Mouse (Mus musculus): ENCODE measurements around the gene Eps8. TPM values are rescaled to one million over a fixed set of nuclear protein-coding genes. Genes with fewer than 3 reads are reported as not detected.

The Eps8 gene
- polyA plus RNA-seq, 1 experiment from 2014 or later, result 27.5 TPM

GRCm38 (mm10) chr6:137498781-137499180 lies 155.9 kb downstream of the Eps8 start:
- ATAC-seq (ENCODE audit: low FRiP score, low read depth), result no peak
- H3K36me3 ChIP-seq, result no peaks in the 10 kb centered on the region
- no peaks in the 10 kb centered on the region for H3K9me3 ChIP-seq
- H3K4me3 ChIP-seq, result no peak overlapping the region
- no peaks in the 10 kb centered on the region for H3K4me1 ChIP-seq (replicated peaks)
- no peak overlapping the region for H3K27ac ChIP-seq (replicated peaks)
- H3K9ac ChIP-seq, result no peak overlapping the region
- H3K27me3 ChIP-seq, result no peaks in the 10 kb centered on the region
- H3K4me2 ChIP-seq, result no peak overlapping the region
- WGBS, result 78% methylated on average over 6 of the region's 6 CpGs

DNA sequence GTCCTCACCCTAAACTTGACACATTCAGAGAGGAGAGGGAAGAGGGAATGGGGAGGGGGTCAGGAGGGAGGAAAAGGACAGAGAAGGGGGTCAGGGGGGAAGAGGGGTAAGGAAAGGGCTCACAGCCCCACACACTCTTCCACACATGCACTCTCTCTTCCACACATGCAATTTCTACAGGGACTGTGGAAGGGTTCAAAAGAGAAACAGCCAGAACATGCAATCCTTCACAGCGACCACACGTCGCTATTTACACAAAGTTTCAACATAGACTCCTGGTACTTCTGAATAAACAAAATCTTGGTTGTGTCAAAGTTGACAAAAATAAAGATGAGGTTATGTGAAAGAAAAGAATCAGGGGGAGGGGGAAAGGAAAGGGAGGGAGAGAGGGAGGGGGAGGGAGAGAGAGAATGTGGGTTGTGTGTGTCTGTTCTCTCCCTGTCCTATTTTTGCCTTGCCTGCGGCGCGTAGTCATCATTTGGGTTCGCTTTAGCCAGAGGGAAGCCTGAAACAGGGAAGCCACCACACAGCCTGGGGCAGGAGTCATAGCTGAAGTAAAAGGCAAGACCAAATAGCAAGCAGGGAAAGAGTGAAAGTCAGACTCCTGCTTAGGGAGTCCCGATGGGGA lies 157.4 kb downstream of the Eps8 start:
- no peaks in the 10 kb centered on the region for H3K4me1 ChIP-seq (replicated peaks)
- no peaks in the 10 kb centered on the region for H3K36me3 ChIP-seq
- no peak overlapping the region for H3K4me3 ChIP-seq
- no peak for ATAC-seq (ENCODE audit: low FRiP score, low read depth)
- no peaks in the 10 kb centered on the region for H3K27me3 ChIP-seq
- WGBS, result 92% methylated on average over 8 of the region's 8 CpGs
- H3K27ac ChIP-seq (replicated peaks), result no peak overlapping the region
- no peak overlapping the region for H3K4me2 ChIP-seq
- H3K9ac ChIP-seq, result no peak overlapping the region
- H3K9me3 ChIP-seq, result no peaks in the 10 kb centered on the region

DNA sequence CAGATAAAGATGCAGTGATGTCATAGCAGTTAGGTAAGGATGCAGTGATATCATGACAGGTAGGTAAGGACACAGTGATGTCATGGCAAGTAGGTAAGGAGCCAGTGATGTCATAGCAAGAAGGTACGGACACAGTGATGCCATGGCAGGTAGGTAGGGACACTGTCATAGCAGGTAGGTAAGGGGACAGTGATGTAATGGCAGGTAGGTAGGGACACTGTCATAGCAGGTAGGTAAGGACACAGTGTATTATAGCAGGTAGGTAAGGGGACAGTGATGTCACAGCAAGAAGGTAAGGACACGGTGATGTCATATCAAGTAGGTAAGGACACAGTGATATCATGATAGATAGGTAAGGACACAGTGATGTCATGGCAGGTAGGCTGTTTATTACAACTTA lies 158.1 kb downstream of the Eps8 start:
- Histone ChIP-seq H3K27ac (replicated peaks) (no peak overlapping the region), H3K4me1 (replicated peaks) (no peaks in the 10 kb centered on the region), H3K4me2 (no peak overlapping the region), H3K36me3 (no peaks in the 10 kb centered on the region), H3K9ac (no peak overlapping the region), H3K9me3 (no peaks in the 10 kb centered on the region), H3K4me3 (no peak overlapping the region), H3K27me3 (no peaks in the 10 kb centered on the region)
- WGBS, result 99% methylated on average over 2 of the region's 2 CpGs
- no peak for ATAC-seq (ENCODE audit: low FRiP score, low read depth)

- Histone ChIP-seq H3K4me2 (no peak overlapping the region), H3K9ac (no peak overlapping the region), H3K36me3 (no peaks in the 10 kb centered on the region), H3K9me3 (no peaks in the 10 kb centered on the region), H3K4me1 (replicated peaks) (no peaks in the 10 kb centered on the region), H3K27me3 (no peaks in the 10 kb centered on the region), H3K4me3 (no peak overlapping the region), H3K27ac (replicated peaks) (no peak overlapping the region)
- no peak for ATAC-seq (ENCODE audit: low FRiP score, low read depth)
- 74% methylated on average over 6 of the region's 6 CpGs for WGBS
Observed at GRCm38 (mm10) chr6:137495233-137495632, 159.4 kb downstream of the Eps8 start.

DNA sequence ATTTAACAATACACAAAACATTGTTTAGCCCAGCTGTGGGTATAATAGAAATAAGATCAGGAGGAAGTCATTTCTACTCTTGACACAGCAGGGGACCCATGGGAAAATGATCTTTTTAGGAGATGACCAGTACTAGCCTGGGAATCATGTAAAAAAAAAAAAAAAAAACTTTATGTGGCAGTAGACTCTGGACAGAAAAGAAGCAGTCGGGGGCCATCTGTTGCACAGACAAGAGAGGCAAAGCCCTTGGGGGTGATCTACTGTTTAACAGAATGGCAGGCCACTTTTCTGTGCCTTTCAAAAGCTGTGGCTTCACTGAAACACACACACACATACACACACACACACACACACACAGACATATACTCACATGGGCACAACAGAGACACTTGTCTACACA lies 159.9 kb downstream of the Eps8 start:
- no peak overlapping the region for H3K9ac ChIP-seq
- no peaks in the 10 kb centered on the region for H3K9me3 ChIP-seq
- H3K4me1 ChIP-seq (replicated peaks), result no peaks in the 10 kb centered on the region
- ATAC-seq (ENCODE audit: low FRiP score, low read depth), result no peak
- H3K36me3 ChIP-seq, result no peaks in the 10 kb centered on the region
- no peak overlapping the region for H3K4me3 ChIP-seq
- H3K27me3 ChIP-seq, result no peaks in the 10 kb centered on the region
- WGBS, result 70% methylated on average over 1 of the region's 1 CpGs
- no peak overlapping the region for H3K4me2 ChIP-seq
- no peak overlapping the region for H3K27ac ChIP-seq (replicated peaks)

GRCm38 (mm10) chr6:137494136-137494475 lies 160.6 kb downstream of the Eps8 start:
- no peak for ATAC-seq (ENCODE audit: low FRiP score, low read depth)
- Histone ChIP-seq H3K27me3 (no peaks in the 10 kb centered on the region), H3K4me2 (no peak overlapping the region), H3K4me3 (no peak overlapping the region), H3K27ac (replicated peaks) (no peak overlapping the region), H3K9ac (no peak overlapping the region), H3K36me3 (no peaks in the 10 kb centered on the region; the same call in 1 of the 2 replicates), H3K9me3 (no peaks in the 10 kb centered on the region), H3K4me1 (replicated peaks) (no peaks in the 10 kb centered on the region)

DNA sequence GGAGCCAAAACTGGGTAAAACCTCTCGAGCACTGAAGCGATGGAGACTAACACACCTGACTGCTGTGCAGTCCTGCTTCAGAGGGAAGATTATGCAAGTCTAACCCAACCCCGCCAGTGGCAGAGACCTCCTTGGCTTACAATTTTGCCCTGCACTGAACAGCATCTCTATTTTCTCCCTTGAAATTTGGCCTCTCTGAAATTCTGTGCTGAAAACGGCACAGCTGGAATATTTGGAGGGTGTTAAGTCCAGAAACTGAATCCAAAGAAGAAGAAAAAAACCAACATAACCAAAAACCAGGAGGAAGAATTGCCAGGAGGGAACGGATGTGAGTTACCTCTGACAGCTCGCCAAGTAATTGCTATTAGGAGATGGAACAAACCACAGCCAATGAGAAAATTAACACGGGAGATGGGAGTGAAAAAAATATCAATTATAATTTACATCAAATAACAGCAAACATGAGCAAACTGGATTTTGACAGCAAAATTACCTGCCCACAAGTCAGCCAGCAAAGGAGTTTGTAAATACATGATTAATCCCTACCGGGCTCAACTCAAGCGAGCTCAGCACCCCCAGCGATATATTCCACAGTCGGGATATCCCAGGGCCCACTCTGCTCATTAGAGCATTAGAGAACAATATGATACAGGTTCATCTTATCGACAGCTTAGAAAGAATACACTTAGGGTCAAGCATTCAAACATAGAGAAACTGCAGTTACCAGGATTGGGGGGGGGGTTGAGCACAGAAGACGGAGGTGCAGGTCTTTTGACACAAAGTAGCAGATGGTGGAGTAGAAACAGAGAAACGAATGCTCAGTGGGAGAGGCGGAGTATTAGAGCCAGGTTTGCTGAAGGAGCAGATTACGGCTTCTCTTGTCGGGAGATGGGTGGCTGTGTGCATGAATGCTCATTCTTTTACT lies 161.2 kb downstream of the Eps8 start:
- H3K27ac ChIP-seq (replicated peaks), result no peak overlapping the region
- no peak overlapping the region for H3K9ac ChIP-seq
- 80% methylated on average over 17 of the region's 17 CpGs for WGBS
- H3K4me3 ChIP-seq, result no peak overlapping the region
- no peaks in the 10 kb centered on the region for H3K9me3 ChIP-seq
- H3K27me3 ChIP-seq, result no peaks in the 10 kb centered on the region
- H3K4me2 ChIP-seq, result no peak overlapping the region
- no peaks in the 10 kb centered on the region; the same call in 1 of the 2 replicates for H3K36me3 ChIP-seq
- H3K4me1 ChIP-seq (replicated peaks), result no peaks in the 10 kb centered on the region
- ATAC-seq (ENCODE audit: low FRiP score, low read depth), result no peak

- Histone ChIP-seq H3K27me3 (no peaks in the 10 kb centered on the region), H3K9ac (no peak overlapping the region), H3K9me3 (no peaks in the 10 kb centered on the region), H3K27ac (replicated peaks) (no peak overlapping the region), H3K4me1 (replicated peaks) (no peaks in the 10 kb centered on the region), H3K36me3 (no peaks in the 10 kb centered on the region; the same call in 1 of the 2 replicates), H3K4me2 (no peak overlapping the region), H3K4me3 (no peak overlapping the region)
- WGBS, result 98% methylated on average over 4 of the region's 4 CpGs
- no peak for ATAC-seq (ENCODE audit: low FRiP score, low read depth)
Observed at GRCm38 (mm10) chr6:137492582-137492981, 162.1 kb downstream of the Eps8 start.

- no peak overlapping the region for H3K4me2 ChIP-seq
- no peak for ATAC-seq (ENCODE audit: low FRiP score, low read depth)
Observed at GRCm38 (mm10) chr6:137491659-137492058, 163.0 kb downstream of the Eps8 start.

GRCm38 (mm10) chr6:137490115-137490514 lies 164.6 kb downstream of the Eps8 start:
- no peaks in the 10 kb centered on the region for H3K9me3 ChIP-seq

More at GRCm38 (mm10) chr6:137491659-137492058, 163.0 kb downstream of the Eps8 start:
- no peak overlapping the region for H3K27ac ChIP-seq (replicated peaks)
- H3K9ac ChIP-seq, result no peak overlapping the region
- no peaks in the 10 kb centered on the region for H3K9me3 ChIP-seq
- H3K4me3 ChIP-seq, result no peak overlapping the region
- 84% methylated on average over 2 of the region's 2 CpGs for WGBS
- no peaks in the 10 kb centered on the region for H3K4me1 ChIP-seq (replicated peaks)
- no peaks in the 10 kb centered on the region for H3K27me3 ChIP-seq
- no peaks in the 10 kb centered on the region; the same call in 1 of the 2 replicates for H3K36me3 ChIP-seq

DNA sequence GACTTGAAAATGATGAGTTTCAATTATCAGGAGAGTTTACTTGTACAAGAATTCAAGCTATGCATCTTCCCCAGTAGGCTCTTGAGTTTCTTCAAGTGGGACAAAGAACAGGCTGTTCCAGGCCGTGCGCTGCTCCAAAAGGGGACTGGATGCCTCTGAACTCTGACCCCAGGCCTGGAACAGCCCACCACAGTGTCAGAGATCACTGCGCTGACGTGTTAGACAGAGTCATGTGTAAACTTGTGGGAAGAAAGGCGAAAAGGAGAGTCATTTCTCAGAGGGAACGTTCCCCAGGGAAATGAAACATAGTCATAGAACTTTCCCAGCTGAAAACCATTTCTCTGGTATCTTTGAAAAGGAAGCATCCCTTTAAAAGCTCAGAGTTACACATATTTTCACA lies 167.2 kb downstream of the Eps8 start:
- Histone ChIP-seq H3K9ac (no peak overlapping the region), H3K4me1 (replicated peaks) (no peaks in the 10 kb centered on the region), H3K9me3 (no peaks in the 10 kb centered on the region), H3K4me2 (no peak overlapping the region), H3K36me3 (no peaks in the 10 kb centered on the region; the same call in 1 of the 2 replicates), H3K27me3 (no peaks in the 10 kb centered on the region), H3K27ac (replicated peaks) (no peak overlapping the region), H3K4me3 (no peak overlapping the region)
- no peak for ATAC-seq (ENCODE audit: low FRiP score, low read depth)
- WGBS, result 53% methylated on average over 6 of the region's 6 CpGs

More at GRCm38 (mm10) chr6:137490115-137490514, 164.6 kb downstream of the Eps8 start:
- Histone ChIP-seq H3K36me3 (no peaks in the 10 kb centered on the region; the same call in 1 of the 2 replicates), H3K27ac (replicated peaks) (no peak overlapping the region), H3K9ac (no peak overlapping the region), H3K4me1 (replicated peaks) (no peaks in the 10 kb centered on the region), H3K27me3 (no peaks in the 10 kb centered on the region), H3K4me3 (no peak overlapping the region), H3K4me2 (no peak overlapping the region)
- WGBS, result 91% methylated on average over 14 of the region's 14 CpGs
- no peak for ATAC-seq (ENCODE audit: low FRiP score, low read depth)

DNA sequence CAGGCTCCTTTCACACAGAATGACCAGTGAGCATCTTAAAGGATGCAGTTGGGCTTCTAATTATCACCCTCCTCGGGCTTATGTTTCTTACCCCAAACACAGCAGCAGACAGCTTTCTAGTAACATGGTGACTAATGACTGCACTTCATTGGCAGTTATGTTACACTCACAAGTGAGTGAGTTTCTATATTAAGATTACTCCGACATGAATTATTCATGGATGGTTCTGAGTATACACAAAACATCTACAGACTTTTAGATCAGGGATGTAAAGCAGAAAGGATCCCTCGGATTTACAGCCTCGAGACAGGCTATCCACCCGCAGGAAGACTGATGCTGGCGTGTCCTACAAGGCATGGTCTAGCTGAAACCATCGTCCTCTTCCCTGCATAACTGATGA lies 171.8 kb downstream of the Eps8 start:
- H3K4me2 ChIP-seq, result no peak overlapping the region
- no peaks in the 10 kb centered on the region for H3K27me3 ChIP-seq
- H3K4me1 ChIP-seq (replicated peaks), result no peaks in the 10 kb centered on the region
- H3K9ac ChIP-seq, result no peak overlapping the region
- WGBS, result 73% methylated on average over 7 of the region's 7 CpGs
- no peaks in the 10 kb centered on the region for H3K36me3 ChIP-seq
- no peak overlapping the region for H3K27ac ChIP-seq (replicated peaks)
- no peak overlapping the region for H3K4me3 ChIP-seq
- H3K9me3 ChIP-seq, result no peaks in the 10 kb centered on the region
- ATAC-seq (ENCODE audit: low FRiP score, low read depth), result no peak

Measured in hindbrain, embryonic 15.5 days (tissue).